ENCODE assay signal across 26 mouse cellular contexts in the genomic region with DNA sequence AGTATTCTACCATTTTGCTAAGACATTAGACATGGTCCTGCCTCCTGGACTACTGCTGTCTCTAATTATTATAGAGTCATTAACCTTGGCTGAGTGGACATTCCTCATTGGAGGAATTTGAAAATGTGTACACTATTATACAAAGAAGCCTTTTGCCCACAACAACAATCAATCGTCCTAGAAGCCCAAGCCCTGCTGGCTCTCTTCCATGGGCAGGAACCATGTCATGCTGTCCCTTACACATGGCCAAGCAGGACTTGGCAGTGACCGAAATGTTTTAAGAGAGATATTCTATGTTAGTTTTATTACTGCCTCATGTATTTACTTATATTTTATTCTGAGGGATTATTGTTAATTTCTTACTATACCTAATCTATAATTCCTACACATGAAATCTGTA.
A peak's percentile ranks its signal among the peaks of the same experiment; 100 is the strongest.
DNase-seq lines count a peak whose midpoint lies in the region; ATAC-seq lines count a peak whose summit lies in the region.
"Had no signal": no experiment of that assay in that cellular context is flagged by ENCODE, and none has a peak within 500 bp of the region (broad histone marks: within the 10 kb centered on the region; RNA-seq: fewer than 3 reads in every experiment).

No protein-coding gene starts in this region.

- no peaks in the 10 kb centered on the region for H3K36me3 ChIP-seq in hindbrain, embryonic 14.5 days (replicated peaks; ENCODE audit: control insufficient read depth, insufficient read depth)
- H3K36me3 ChIP-seq in hindbrain, embryonic 13.5 days, result no peaks in the 10 kb centered on the region
- H3K36me3 ChIP-seq: embryonic facial prominence, embryonic 10.5 days; embryonic facial prominence, embryonic 13.5 days; forebrain, embryonic 12.5 days; forebrain, embryonic 15.5 days; heart, embryonic 12.5 days; heart, embryonic 15.5 days; hindbrain, embryonic 10.5 days; intestine, embryonic 15.5 days had no signal

- H3K9me3 ChIP-seq in hindbrain, embryonic 14.5 days (ENCODE audit: control insufficient read depth, low read length), result no peaks in the 10 kb centered on the region
- H3K9me3 ChIP-seq in hindbrain, embryonic 13.5 days, result no peaks in the 10 kb centered on the region
- H3K9me3 ChIP-seq: embryonic facial prominence, embryonic 10.5 days; embryonic facial prominence, embryonic 13.5 days; forebrain, embryonic 12.5 days; forebrain, embryonic 15.5 days; heart, embryonic 15.5 days; hindbrain, embryonic 10.5 days; intestine, embryonic 15.5 days had no signal

- no peak overlapping the region for H3K9ac ChIP-seq in hindbrain, embryonic 14.5 days
- no peak overlapping the region for H3K9ac ChIP-seq in hindbrain, embryonic 13.5 days
- H3K9ac ChIP-seq: embryonic facial prominence, embryonic 13.5 days; forebrain, embryonic 12.5 days; forebrain, embryonic 15.5 days; heart, embryonic 12.5 days; heart, embryonic 15.5 days; intestine, embryonic 15.5 days had no signal

- intact Hi-C loops in left cerebral cortex, postnatal 4 days (cut with DNase I), result no loop called here
- intact Hi-C loops in left cerebral cortex, postnatal 25 days (cut with DNase I), result no loop called here

- H3K4me3 ChIP-seq in hindbrain, embryonic 14.5 days (replicated peaks; ENCODE audit: low read length), result no peak overlapping the region
- H3K4me3 ChIP-seq in hindbrain, embryonic 13.5 days, result no peak overlapping the region
- H3K4me3 ChIP-seq: embryonic facial prominence, embryonic 10.5 days; embryonic facial prominence, embryonic 13.5 days; erythroblast, embryonic 14.5 days; forebrain, embryonic 12.5 days; forebrain, embryonic 15.5 days; heart, embryonic 12.5 days; heart, embryonic 15.5 days; hindbrain, embryonic 10.5 days; intestine, embryonic 15.5 days had no signal

- H3K4me2 ChIP-seq in hindbrain, embryonic 14.5 days (replicated peaks), result no peak overlapping the region
- H3K4me2 ChIP-seq in hindbrain, embryonic 13.5 days, result no peak overlapping the region
- H3K4me2 ChIP-seq: embryonic facial prominence, embryonic 13.5 days; forebrain, embryonic 12.5 days; forebrain, embryonic 15.5 days; heart, embryonic 12.5 days; heart, embryonic 15.5 days; intestine, embryonic 15.5 days had no signal

- ATAC-seq in hindbrain, embryonic 14.5 days (ENCODE audit: low FRiP score), result peak; percentile 37; the same call in 1 of the 2 replicates
- ATAC-seq in hindbrain, embryonic 13.5 days (ENCODE audit: low FRiP score), result no peak
- ATAC-seq: CD4-positive, CD25-positive, alpha-beta regulatory T cell, adult 4 months; forebrain, embryonic 15.5 days; intestine, embryonic 15.5 days had no signal

- no peak overlapping the region for H3K27ac ChIP-seq in hindbrain, embryonic 14.5 days
- no peak overlapping the region for H3K27ac ChIP-seq in hindbrain, embryonic 13.5 days
- H3K27ac ChIP-seq: embryonic facial prominence, embryonic 10.5 days; embryonic facial prominence, embryonic 13.5 days; forebrain, embryonic 12.5 days; forebrain, embryonic 15.5 days; heart, embryonic 15.5 days; hindbrain, embryonic 10.5 days; intestine, embryonic 15.5 days had no signal

- H3K4me1 ChIP-seq in hindbrain, embryonic 14.5 days (replicated peaks; ENCODE audit: control insufficient read depth, insufficient read depth, low read length), result no peaks in the 10 kb centered on the region
- no peaks in the 10 kb centered on the region for H3K4me1 ChIP-seq in hindbrain, embryonic 13.5 days (replicated peaks)
- H3K4me1 ChIP-seq: embryonic facial prominence, embryonic 10.5 days; embryonic facial prominence, embryonic 13.5 days; forebrain, embryonic 12.5 days; forebrain, embryonic 15.5 days; heart, embryonic 12.5 days; heart, embryonic 15.5 days; hindbrain, embryonic 10.5 days; intestine, embryonic 15.5 days had no signal

- no peak for DNase-seq in hindbrain, embryonic 14.5 days (ENCODE audit: low spot score)
- DNase-seq in left cerebral cortex, postnatal 4 days, result peak; percentile 32
- no peak for DNase-seq in left cerebral cortex, postnatal 25 days (ENCODE audit: low spot score in 2 of 2)
- peak; percentile 0 for DNase-seq in retina, adult 2 months (ENCODE audit: low read depth, low spot score)
- no peak for DNase-seq in retina, embryonic 14.5 days (ENCODE audit: low spot score)
- DNase-seq: adrenal gland, adult 2 months; adrenal gland, postnatal 14 days; cerebellum, adult 11-12 months; cerebellum, adult 9-10 months; cerebellum, postnatal 36 days; embryo, embryonic 11 days; gastrocnemius, postnatal 25 days; heart, adult 18-20 months; heart, postnatal 10 days; heart, postnatal 36 days had no signal

- 73% methylated on average over 2 of the region's 2 CpGs for WGBS in hindbrain, embryonic 14.5 days
- 78% methylated on average over 2 of the region's 2 CpGs for WGBS in hindbrain, embryonic 13.5 days

- no peaks in the 10 kb centered on the region for H3K27me3 ChIP-seq in hindbrain, embryonic 14.5 days (ENCODE audit: control insufficient read depth, insufficient read depth, low read length)
- H3K27me3 ChIP-seq in hindbrain, embryonic 13.5 days, result no peaks in the 10 kb centered on the region
- H3K27me3 ChIP-seq: embryonic facial prominence, embryonic 13.5 days; forebrain, embryonic 12.5 days; forebrain, embryonic 15.5 days; heart, embryonic 12.5 days; heart, embryonic 15.5 days; intestine, embryonic 15.5 days had no signal

Comparison
In these comparisons a context has a peak if more than half of its experiments do, and no peak if none do; other contexts are left out.
1. DNase-seq: peak in left cerebral cortex, postnatal 4 days (single experiment) and retina, adult 2 months (single experiment); none in hindbrain, embryonic 14.5 days (single experiment), left cerebral cortex, postnatal 25 days (0 of 2) and retina, embryonic 14.5 days (single experiment).